Mouse (Mus musculus) myocyte (in vitro differentiated cells): ENCODE results near the gene Fam219a.

Source experiments
- MYOD1 ChIP-seq, 3 experiments: IDR thresholded peaks; one replicate each; pipeline ENCODE4 v1.6.1; 2011; ENCODE audit warnings: control low read depth in 2 of 3, low read depth in 2 of 3, mild to moderate bottlenecking in 2 of 3, moderate library complexity in 1 of 3; ENCODE audit not compliant: insufficient read length in 2 of 3, control insufficient read depth in 1 of 3
- TCF12 ChIP-seq: IDR thresholded peaks from one replicate; pipeline ENCODE4 v1.6.1; 2011; ENCODE audit warnings: mild to moderate bottlenecking, control low read depth; ENCODE audit not compliant: poor library complexity, insufficient read depth, severe bottlenecking
- TCF3 ChIP-seq: IDR thresholded peaks from one replicate; pipeline ENCODE4 v1.6.1; 2011; ENCODE audit warnings: low read depth, control low read depth; ENCODE audit not compliant: insufficient read length

DNA sequence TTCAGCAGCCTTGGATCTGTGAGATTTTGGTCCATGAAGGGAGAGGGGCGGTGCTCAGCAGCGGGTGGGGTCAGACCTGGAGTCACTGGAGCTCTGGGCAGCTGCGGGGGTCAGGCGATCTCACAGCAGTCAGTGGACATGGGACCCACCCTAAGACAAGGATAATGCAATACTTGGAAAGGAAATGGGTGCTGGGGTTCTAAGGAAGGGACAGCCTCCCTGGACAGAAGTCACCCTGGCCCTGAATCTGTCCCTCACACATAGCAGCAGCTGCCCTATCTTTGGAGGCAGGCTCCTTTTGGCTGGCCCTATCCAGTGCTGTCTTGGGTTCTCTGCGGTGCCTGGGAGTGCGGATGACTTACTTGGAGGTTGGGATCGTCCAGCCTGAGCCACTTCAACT is 45.5 kb downstream of the Fam219a start:
- TF ChIP-seq MYOD1 (IDR thresholded peaks at IDR 0.05; ENCODE audit: control insufficient read depth in 1 of 3, insufficient read length in 2 of 3, low read depth in 2 of 3) = no peak
- no peak for TF ChIP-seq TCF12
- no peak for TF ChIP-seq TCF3
